Mouse (Mus musculus) intestine, embryonic 15.5 days (tissue): ENCODE results near the gene Cdk14. TPM values are rescaled to one million over a fixed set of nuclear protein-coding genes. Genes with fewer than 3 reads are reported as not detected.

Experiments used
- ATAC-seq: fragments of 200-750 bp; cut with Nextera tagmentation; 2 replicates; pipeline ENCODE4 v1.8.0; 2017; ENCODE audit warnings: moderate TSS enrichment, moderate library complexity
- H3K27ac ChIP-seq: fragments of 300-500 bp; sonication (generic); 2 replicates; pipeline ENCODE4 v1.5.1; 2015; ENCODE audit warnings: mild to moderate bottlenecking, inconsistent platforms
- H3K27me3 ChIP-seq: fragments of 300-500 bp; sonication (generic); replicated peaks from 2 replicates; pipeline ENCODE4 v1.6.1; 2015; ENCODE audit warnings: inconsistent platforms
- H3K36me3 ChIP-seq: fragments of 300-500 bp; sonication (generic); 2 replicates; pipeline ENCODE4 v1.6.1; 2015; ENCODE audit warnings: inconsistent platforms
- H3K4me1 ChIP-seq: fragments of 300-500 bp; sonication (generic); replicated peaks from 2 replicates; pipeline ENCODE4 v1.6.1; 2015; ENCODE audit warnings: inconsistent platforms
- H3K4me2 ChIP-seq: fragments of 300-500 bp; sonication (generic); replicated peaks from 2 replicates; pipeline ENCODE4 v1.6.1; 2015; ENCODE audit warnings: mild to moderate bottlenecking, inconsistent platforms
- H3K4me3 ChIP-seq: fragments of 300-500 bp; sonication (generic); replicated peaks from 2 replicates; pipeline ENCODE4 v1.5.1; 2015; ENCODE audit warnings: inconsistent platforms
- H3K9ac ChIP-seq: fragments of 300-500 bp; sonication (generic); 2 replicates; pipeline ENCODE4 v1.6.1; 2015; ENCODE audit warnings: inconsistent platforms
- H3K9me3 ChIP-seq: fragments of 300-500 bp; sonication (generic); 2 replicates; pipeline ENCODE4 v1.6.1; 2016; ENCODE audit warnings: inconsistent platforms
- WGBS: fragments of 180-500 bp; shearing (Covaris S2); methylation state at CpG from one replicate; pipeline ENCODE4 v1.1.7; 2015; 5-methylcytosine and 5-hydroxymethylcytosine counted together
- polyA plus RNA-seq: library from polyadenylated mRNA; unstranded; fragments of >200 nt; fragmentation: Nextera tagmentation; extraction: Ambion mirVana; gene quantifications from 2 replicates; pipeline ENCODE4 v1.2.1, GENCODE M21; 2015

Cdk14 gene
- polyA plus RNA-seq, 1 experiment from 2014 or later = 16.6 TPM

GRCm38 (mm10) chr5:4853503-4853902, 566.6 kb downstream of the Cdk14 start:
- no peaks in the 10 kb centered on the region for H3K27me3 ChIP-seq
- H3K9me3 ChIP-seq = no peaks in the 10 kb centered on the region
- H3K4me1 ChIP-seq = 0 out of 2 replicates have a peak, but pooled peaks cover 3% of the 10 kb centered on the region
- no peak overlapping the region for H3K4me2 ChIP-seq
- no peaks in the 10 kb centered on the region for H3K36me3 ChIP-seq
- no peak overlapping the region for H3K27ac ChIP-seq
- WGBS = 78% methylated on average over 2 of the region's 2 CpGs
- no peak for ATAC-seq
- no peak overlapping the region for H3K4me3 ChIP-seq
- no peak overlapping the region for H3K9ac ChIP-seq

DNA sequence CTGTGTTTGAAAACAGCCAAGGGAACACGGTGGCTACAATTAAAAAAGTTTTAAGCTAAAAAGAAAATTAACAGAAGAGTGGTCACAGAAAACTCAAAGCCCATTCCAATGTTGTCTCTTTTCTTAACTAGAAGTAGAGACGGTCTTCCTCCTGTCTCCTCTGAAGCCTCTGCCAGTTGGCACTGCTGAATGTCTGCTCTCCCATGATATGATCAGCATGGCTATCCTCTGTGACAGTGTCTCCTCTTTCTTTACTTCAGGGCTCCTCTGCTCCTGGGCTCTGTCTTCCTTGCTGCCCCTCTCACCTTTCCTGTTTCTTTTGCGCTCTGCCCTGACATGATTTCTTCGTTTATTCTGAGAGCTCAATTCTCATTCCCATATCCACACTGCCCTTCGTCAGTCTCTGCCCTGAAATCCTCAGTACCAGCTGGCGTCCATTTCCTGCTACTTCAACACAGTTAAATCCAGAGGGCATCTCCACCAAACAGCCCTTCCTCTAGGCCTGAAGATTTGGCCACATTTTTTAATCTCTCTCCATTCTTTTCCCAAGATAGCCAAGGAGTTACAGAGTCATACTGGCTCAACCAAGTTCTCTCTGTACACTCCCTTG, 567.3 kb downstream of the Cdk14 start:
- Histone ChIP-seq H3K9me3 (no peaks in the 10 kb centered on the region), H3K27ac (peak overlapping the region; percentile 55), H3K27me3 (no peaks in the 10 kb centered on the region), H3K36me3 (no peaks in the 10 kb centered on the region), H3K4me3 (no peak overlapping the region), H3K4me1 (no peaks in the 10 kb centered on the region), H3K4me2 (no peak overlapping the region), H3K9ac (no peak overlapping the region)
- 59% methylated on average over 6 of the region's 6 CpGs for WGBS
- no peak for ATAC-seq

GRCm38 (mm10) chr5:4851934-4852710, 568.0 kb downstream of the Cdk14 start:
- WGBS = 53% methylated on average over 9 of the region's 9 CpGs
- no peaks in the 10 kb centered on the region for H3K36me3 ChIP-seq
- no peaks in the 10 kb centered on the region for H3K27me3 ChIP-seq
- peak; percentile 67 for ATAC-seq
- H3K9me3 ChIP-seq = no peaks in the 10 kb centered on the region
- peak overlapping the region; percentile 66 for H3K27ac ChIP-seq
- no peaks in the 10 kb centered on the region for H3K4me1 ChIP-seq
- no peak overlapping the region for H3K4me3 ChIP-seq
- no peak overlapping the region for H3K9ac ChIP-seq
- H3K4me2 ChIP-seq = no peak overlapping the region

DNA sequence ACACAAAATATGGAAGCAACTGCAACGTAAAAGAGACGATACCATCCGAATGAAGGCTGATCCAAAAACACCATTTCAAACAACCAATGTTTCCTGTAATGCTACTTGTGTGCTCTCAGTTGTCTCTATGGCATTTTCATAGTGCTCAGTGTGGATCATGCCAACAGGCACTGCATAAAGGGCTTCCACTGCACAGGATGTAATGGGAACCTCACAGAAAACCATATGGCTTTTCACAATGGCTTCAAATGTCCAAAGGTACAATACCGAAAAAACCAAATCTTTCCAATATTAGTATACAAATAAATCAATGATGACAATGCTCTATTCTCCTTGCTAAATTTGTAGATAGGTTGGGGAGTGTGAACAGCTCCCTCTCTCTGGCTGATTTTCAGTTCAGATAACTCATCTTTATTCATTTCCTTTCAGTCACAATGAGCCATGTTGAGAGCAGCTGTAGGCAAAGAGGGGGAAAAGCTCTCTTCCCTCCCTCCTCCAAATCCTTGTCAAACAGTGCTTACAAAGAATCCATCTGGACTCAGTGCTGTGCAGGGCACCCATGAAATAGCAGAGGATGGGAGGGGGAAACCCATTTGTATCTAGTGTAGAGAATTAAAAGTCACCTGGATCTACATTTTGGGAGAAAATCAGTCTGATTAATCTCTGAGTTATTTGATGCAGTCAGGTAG, 568.7 kb downstream of the Cdk14 start:
- peak; percentile 69 for ATAC-seq
- Histone ChIP-seq H3K27ac (peak overlapping the region; percentile 66; the same call in 1 of the 2 replicates), H3K36me3 (no peaks in the 10 kb centered on the region), H3K9me3 (no peaks in the 10 kb centered on the region), H3K4me2 (no peak overlapping the region), H3K4me3 (no peak overlapping the region), H3K9ac (no peak overlapping the region), H3K4me1 (no peaks in the 10 kb centered on the region), H3K27me3 (no peaks in the 10 kb centered on the region)
- whole genome bisulfite sequencing = 86% methylated on average over 4 of the region's 4 CpGs

- Histone ChIP-seq H3K4me3 (no peak overlapping the region), H3K4me1 (no peaks in the 10 kb centered on the region; the same call in 1 of the 2 replicates), H3K9me3 (no peaks in the 10 kb centered on the region), H3K4me2 (no peak overlapping the region), H3K27ac (no peak overlapping the region), H3K36me3 (no peaks in the 10 kb centered on the region), H3K27me3 (no peaks in the 10 kb centered on the region), H3K9ac (no peak overlapping the region)
- peak; percentile 31; the same call in 1 of the 2 replicates for ATAC-seq
- 33% methylated on average over 13 of the region's 13 CpGs for WGBS
Observed at GRCm38 (mm10) chr5:4834819-4835480, 585.2 kb downstream of the Cdk14 start.

DNA sequence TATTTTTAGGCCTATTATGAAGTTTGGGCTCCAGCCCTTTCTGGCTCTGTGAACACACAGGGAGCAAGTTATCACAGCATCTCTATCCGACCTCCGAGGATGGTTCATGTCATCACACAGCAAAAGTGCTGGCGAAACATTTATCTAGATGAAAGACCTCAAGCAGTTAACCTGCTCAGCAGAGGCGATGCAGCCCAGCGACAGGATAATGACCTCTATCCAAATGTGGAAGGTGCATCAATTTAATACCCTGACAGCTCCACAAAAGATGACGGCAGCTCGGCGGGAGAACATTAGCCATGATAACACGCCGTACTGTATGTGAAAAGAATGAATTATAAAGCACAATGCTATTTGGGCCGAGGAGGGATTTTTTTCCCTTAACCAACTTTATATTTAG, 586.2 kb downstream of the Cdk14 start:
- H3K4me3 ChIP-seq = no peak overlapping the region
- no peak for ATAC-seq
- no peak overlapping the region for H3K27ac ChIP-seq
- no peaks in the 10 kb centered on the region for H3K36me3 ChIP-seq
- H3K9ac ChIP-seq = no peak overlapping the region
- H3K9me3 ChIP-seq = no peaks in the 10 kb centered on the region
- no peaks in the 10 kb centered on the region; the same call in 1 of the 2 replicates for H3K4me1 ChIP-seq
- H3K4me2 ChIP-seq = no peak overlapping the region
- no peaks in the 10 kb centered on the region for H3K27me3 ChIP-seq
- WGBS = 54% methylated on average over 11 of the region's 11 CpGs

- H3K27me3 ChIP-seq = no peaks in the 10 kb centered on the region
- H3K36me3 ChIP-seq = no peaks in the 10 kb centered on the region
- no peak overlapping the region for H3K9ac ChIP-seq
- H3K4me2 ChIP-seq = no peak overlapping the region
- no peak overlapping the region for H3K4me3 ChIP-seq
- no peaks in the 10 kb centered on the region for H3K4me1 ChIP-seq
- no peak overlapping the region for H3K27ac ChIP-seq
- H3K9me3 ChIP-seq = no peaks in the 10 kb centered on the region
- ATAC-seq = no peak
- 93% methylated on average over 2 of the region's 2 CpGs for WGBS
Observed at GRCm38 (mm10) chr5:4826886-4827285, 593.2 kb downstream of the Cdk14 start.

GRCm38 (mm10) chr5:4825951-4826350, 594.2 kb downstream of the Cdk14 start:
- Histone ChIP-seq H3K36me3 (no peaks in the 10 kb centered on the region), H3K9me3 (no peaks in the 10 kb centered on the region), H3K4me3 (no peak overlapping the region), H3K4me2 (no peak overlapping the region), H3K4me1 (no peaks in the 10 kb centered on the region), H3K27ac (no peak overlapping the region), H3K27me3 (no peaks in the 10 kb centered on the region), H3K9ac (no peak overlapping the region)
- no peak for ATAC-seq
- WGBS = 50% methylated on average over 7 of the region's 7 CpGs

GRCm38 (mm10) chr5:4825076-4825475, 595.0 kb downstream of the Cdk14 start:
- no peaks in the 10 kb centered on the region for H3K27me3 ChIP-seq
- WGBS = 92% methylated on average over 4 of the region's 4 CpGs
- no peak overlapping the region for H3K9ac ChIP-seq
- no peak overlapping the region for H3K4me3 ChIP-seq
- no peaks in the 10 kb centered on the region for H3K9me3 ChIP-seq
- no peak overlapping the region for H3K4me2 ChIP-seq
- no peak overlapping the region for H3K27ac ChIP-seq
- ATAC-seq = no peak
- H3K4me1 ChIP-seq = no peaks in the 10 kb centered on the region
- H3K36me3 ChIP-seq = no peaks in the 10 kb centered on the region

DNA sequence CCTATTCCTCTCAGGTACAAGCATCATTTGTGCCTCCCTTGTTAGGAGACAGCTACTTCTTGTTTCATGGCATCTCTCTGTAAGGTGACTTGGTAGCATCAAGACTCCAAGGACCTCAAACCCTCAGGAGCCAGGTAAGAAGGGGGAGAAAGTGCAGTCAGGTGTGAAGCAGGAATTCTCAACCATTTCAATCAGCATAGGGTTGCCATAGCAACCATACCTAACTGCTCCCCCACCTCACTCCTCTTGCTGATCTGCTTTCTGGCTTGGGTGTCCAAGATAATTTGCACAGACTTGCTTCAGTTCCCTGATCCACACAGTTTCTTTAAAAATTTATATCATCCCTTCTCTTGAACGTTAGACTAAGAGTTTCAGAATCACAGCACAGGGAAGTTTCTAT, 595.9 kb downstream of the Cdk14 start:
- H3K36me3 ChIP-seq = no peaks in the 10 kb centered on the region
- no peaks in the 10 kb centered on the region for H3K27me3 ChIP-seq
- no peak overlapping the region for H3K4me2 ChIP-seq
- no peak overlapping the region for H3K9ac ChIP-seq
- 59% methylated on average over 1 of the region's 1 CpGs for WGBS
- no peak for ATAC-seq
- no peak overlapping the region for H3K4me3 ChIP-seq
- H3K9me3 ChIP-seq = no peaks in the 10 kb centered on the region
- no peak overlapping the region for H3K27ac ChIP-seq
- no peaks in the 10 kb centered on the region for H3K4me1 ChIP-seq

- no peaks in the 10 kb centered on the region for H3K27me3 ChIP-seq
- no peak overlapping the region for H3K9ac ChIP-seq
- WGBS = 56% methylated on average over 2 of the region's 2 CpGs
- H3K27ac ChIP-seq = no peak overlapping the region
- ATAC-seq = no peak
- H3K36me3 ChIP-seq = no peaks in the 10 kb centered on the region
- H3K4me2 ChIP-seq = no peak overlapping the region
- no peaks in the 10 kb centered on the region for H3K9me3 ChIP-seq
- no peak overlapping the region for H3K4me3 ChIP-seq
- H3K4me1 ChIP-seq = no peaks in the 10 kb centered on the region
Observed at GRCm38 (mm10) chr5:4822041-4822440, 598.1 kb downstream of the Cdk14 start.

DNA sequence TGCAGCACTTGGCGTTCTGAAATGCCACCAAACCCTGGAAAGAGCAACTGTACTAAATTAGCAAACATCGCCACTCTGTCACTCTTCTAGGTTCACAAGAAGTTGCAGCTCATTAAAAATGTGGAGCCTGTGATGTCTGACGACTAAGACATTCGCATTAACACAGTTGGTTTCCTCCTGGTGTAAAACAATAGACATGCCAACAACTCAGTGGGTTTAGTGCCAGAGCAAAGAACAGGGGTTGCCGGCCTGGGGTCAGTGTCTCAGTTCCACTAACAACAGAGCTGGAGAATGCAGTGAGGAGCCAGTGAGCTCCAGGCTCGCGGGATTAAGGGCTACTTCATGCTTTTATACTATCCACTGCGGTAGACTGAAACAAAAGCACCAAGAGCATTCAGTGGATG, 598.7 kb downstream of the Cdk14 start:
- no peak overlapping the region for H3K27ac ChIP-seq
- H3K36me3 ChIP-seq = no peaks in the 10 kb centered on the region
- no peaks in the 10 kb centered on the region for H3K4me1 ChIP-seq
- H3K9ac ChIP-seq = no peak overlapping the region
- H3K4me3 ChIP-seq = no peak overlapping the region
- 46% methylated on average over 8 of the region's 8 CpGs for WGBS
- H3K9me3 ChIP-seq = no peaks in the 10 kb centered on the region
- H3K4me2 ChIP-seq = no peak overlapping the region
- no peak for ATAC-seq
- no peaks in the 10 kb centered on the region for H3K27me3 ChIP-seq
